Mouse (Mus musculus): ENCODE measurements around the gene Hmgn3.
"Not testable (repeated sequence)": the region's sequence is repeated elsewhere in the genome, so short reads cannot be mapped to it uniquely, and the experiment has no call there.

Hmgn3 gene

DNA sequence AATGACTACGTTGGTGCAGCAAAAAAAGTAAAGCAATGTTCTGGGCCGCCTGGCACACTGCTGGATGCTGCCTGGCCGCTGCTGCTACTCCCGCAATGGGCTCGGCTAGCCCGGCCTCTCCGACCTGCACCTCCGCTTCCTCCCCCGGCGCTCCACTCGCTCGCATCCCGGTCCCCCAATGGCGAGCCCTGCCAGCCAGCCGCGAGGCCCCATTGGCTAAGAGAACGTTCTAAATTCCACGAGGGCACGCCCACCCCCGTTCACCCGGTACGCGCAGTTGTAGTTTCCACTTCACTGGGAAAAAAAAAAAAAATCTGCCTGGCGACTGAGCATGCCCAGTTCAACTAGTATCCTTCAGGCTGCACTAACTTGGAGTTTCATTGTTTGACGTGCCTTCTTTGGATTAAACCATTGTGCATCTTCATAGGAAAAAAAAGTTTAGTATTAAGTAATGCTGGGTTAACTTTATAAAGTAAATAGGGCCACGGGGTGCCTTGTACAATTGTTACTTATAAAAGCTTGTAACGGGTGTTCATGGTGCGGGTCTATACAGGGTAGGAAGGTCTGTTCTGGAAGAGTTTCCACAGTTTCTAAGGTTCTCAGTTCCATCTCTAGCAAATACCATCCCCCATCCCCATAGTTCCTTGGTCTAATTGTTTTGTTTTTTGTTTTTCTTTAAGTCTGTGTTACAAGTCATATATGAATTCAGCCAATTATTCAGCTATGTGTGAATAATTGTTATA is at the start of gene Hmgn3:
Gene Hmgn3, minus strand, starts transcription at position 240 of the 743 bp plus-strand sequence.
- DNase-seq (ENCODE audit: low read depth, low spot score): peak; percentile 90

DNA sequence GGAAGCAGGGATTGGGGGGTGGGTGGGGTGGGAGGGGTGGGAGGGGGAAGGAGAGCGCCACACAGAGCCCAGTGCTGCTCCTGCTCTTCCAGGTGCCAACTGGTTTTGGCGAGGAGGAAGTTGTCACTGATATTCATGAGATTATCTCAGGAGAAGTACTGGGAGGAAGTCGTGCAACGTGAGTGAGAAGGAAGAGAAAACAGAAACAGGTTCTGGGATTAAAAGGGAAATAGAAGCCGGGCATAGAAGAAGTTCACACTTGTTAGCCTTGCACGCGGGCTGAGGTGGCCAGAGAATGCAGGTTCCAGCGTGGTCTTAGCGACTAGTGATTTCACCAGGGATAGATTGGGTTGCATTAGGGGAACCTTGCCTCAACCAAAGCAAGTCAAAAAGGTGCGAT is 49.3 kb upstream of the Hmgn3 start:
- DNase-seq (ENCODE audit: low read depth, low spot score): no peak

GRCm38 (mm10) chr9:83195007-83195406 is 48.5 kb upstream of the Hmgn3 start:
- peak; percentile 44 for DNase-seq (ENCODE audit: low read depth, low spot score)

DNA sequence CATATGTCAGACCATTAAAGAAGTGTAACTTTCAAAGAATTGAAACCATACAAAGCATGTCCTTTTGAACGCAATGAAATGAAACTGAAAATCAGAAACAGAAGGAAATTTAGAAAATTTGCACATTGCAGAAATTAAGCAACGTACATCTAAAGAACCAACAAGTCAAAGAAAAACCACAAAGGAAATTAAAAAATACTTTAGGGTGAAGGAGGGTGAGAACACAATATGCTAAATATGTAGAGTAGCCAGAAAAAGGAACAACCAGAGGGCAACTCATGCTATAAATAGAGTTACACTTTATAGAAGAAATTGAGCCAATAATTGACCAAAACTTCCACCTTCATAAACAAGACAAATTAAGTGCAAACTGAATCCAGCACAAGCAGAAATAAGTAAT is 41.3 kb upstream of the Hmgn3 start:
- DNase-seq (ENCODE audit: low read depth, low spot score): no peak

DNA sequence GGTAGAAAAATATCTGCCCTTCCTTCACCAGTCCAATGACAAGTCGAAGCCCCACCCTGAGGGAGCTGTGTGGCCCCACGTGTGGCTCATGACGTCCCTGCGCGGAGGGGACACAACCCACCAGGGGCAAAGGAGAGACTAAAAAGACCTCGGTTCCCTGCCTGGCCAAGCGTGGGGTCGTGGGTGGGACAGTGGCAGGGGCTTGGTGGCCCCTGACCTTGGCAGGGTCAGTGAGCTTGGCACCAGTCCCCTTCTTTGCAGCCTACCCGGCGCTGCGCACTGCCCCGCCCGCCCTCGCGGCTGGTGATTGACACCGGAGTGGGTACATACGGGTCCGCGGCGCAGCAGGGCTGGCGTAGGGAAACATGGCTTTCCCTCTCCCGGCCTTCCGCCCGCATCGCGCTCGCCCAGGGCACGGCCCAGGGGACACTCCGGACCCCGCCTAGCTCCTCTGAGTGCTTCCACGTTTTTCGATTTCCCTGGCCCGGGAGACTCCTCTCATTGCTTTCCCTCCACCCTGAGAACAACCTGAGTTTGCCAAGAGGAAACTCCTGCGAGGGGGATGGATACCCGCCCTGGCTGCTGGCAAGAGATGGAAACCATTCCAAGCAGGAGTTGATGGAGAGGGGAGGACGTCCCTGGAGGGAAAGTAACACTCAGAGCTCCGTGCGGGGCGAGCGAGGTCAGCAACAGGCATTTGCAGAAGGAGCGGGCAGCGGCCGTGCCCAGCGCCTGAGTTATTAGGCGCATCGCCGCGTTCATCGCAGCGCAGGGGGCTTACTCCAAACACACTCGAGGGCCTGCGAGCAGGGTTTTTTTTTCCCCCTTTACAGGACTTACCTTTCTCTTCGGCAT is 667 bp downstream of the Hmgn3 start:
- peak; percentile 49 for DNase-seq (ENCODE audit: low read depth, low spot score)

- no peak for DNase-seq (ENCODE audit: low read depth, low spot score)
Observed at GRCm38 (mm10) chr9:83129831-83130230, 16.7 kb downstream of the Hmgn3 start.

DNA sequence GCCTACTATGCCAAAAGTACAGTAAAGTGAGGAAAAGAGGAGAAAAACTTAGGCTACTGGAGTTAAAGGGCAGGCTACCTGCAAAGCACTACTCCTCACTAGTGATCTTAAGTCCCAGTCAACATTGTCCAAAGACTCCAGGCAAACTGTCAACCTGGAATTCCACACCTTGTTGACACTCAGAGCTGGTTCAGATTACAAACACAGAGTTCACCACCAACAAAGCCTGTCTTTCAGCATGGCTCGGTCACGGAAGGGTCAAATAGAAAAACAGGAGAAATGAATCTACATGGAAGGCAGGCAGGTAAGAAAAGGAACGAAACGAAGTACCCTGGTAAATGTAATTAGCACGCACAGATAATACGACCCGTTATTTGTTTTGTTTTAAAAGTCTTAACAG is 18.6 kb downstream of the Hmgn3 start:
- peak; percentile 33 for DNase-seq (ENCODE audit: low read depth, low spot score)

DNA sequence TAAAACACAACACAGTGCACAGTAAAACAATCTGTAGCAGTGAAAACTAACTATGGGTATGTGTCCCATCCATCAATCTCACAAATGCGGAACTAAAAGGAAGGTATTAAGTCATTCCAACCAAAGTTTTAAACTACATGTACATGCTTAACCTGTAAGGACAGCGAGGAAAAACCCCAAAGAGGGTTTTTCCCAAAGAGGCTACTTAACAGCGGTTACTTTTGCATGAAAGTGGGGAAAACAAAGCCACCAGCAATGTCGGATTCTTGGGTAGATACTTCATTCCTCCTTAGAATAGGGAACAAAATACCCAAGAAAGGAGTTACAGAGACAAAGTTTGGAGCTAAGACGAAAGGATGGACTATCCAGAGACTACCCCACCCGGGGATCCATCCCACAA is 20.0 kb downstream of the Hmgn3 start:
- DNase-seq (ENCODE audit: low read depth, low spot score): not testable (repeated sequence)

- no peak for DNase-seq (ENCODE audit: low read depth, low spot score)
Observed at GRCm38 (mm10) chr9:83119211-83119610, 27.3 kb downstream of the Hmgn3 start.

DNA sequence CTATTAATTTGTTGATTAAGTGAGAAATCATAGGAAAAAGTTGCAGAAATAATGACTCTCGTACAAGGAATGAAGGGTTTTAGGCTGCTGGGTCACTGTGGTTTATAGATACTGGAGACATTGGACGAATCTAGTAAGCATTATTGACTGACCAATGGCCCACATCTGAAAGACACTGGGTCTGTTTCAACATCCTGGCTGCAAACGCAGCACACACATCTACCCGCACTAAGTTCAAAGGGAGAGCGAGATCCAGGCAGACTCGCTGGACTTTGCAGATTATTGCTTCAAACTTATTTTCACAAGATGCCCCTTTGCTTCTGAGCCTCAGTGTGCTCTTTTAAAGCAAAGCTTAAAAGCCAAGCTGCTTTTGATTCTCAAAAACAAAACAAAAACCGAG is 29.0 kb downstream of the Hmgn3 start:
- no peak for DNase-seq (ENCODE audit: low read depth, low spot score)

DNA sequence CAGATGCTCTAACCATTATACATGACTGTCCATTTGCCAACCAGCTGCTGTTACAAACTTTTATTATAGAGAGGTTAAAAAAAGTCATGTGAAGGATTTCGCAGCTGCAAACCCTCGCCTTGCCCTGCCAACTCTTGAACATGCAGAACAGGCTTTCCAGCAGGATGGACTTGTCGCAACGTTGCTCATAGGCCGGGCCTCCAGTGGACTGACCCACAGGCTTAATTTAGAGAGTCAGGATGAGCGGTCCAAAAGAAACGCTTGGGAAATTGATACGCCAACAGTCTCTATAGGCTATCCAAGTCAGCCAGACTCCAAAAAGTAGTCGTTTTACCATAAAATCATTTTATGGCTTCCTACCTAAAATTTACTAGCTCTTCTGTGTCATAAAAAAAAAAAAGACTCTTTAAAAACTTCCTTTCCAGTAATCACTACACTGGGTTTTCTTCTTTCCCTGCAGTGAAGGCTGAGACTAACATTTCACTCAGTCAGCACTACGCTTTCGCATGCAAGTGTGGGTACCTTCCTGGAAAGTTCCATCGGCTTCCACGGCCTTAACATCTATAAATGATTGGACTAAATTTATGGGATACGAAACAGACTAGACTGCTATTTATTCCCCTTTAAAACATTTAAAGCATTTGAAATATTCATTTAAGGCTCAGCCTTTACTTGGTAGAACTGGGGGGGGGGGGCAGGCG is 29.6 kb downstream of the Hmgn3 start:
- no peak for DNase-seq (ENCODE audit: low read depth, low spot score)

- no peak for DNase-seq (ENCODE audit: low read depth, low spot score)
Observed at GRCm38 (mm10) chr9:83115676-83116075, 30.8 kb downstream of the Hmgn3 start.

DNA sequence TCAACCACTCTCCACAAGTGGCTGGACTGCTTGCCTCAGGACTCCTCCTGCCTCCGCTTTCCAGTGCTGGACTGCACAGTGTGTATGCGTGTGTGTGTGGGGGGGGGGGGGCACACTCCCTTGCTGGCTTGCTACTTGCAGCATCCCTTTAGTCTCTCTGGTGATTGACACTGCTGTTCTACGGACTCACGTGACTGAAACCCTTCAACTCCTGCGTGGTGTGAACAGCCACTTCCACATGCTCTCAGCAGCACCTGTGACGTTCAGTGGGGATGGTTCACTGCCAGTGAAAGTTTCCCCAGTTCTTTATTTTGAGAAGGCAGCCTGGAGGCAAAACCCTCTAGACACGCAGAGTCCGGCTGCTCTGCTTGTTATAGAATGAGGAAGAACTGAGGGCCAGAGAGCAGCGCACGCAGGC is 32.7 kb downstream of the Hmgn3 start:
- DNase-seq (ENCODE audit: low read depth, low spot score): no peak

- DNase-seq (ENCODE audit: low read depth, low spot score): no peak
Observed at GRCm38 (mm10) chr9:83112305-83112768, 34.1 kb downstream of the Hmgn3 start.

DNA sequence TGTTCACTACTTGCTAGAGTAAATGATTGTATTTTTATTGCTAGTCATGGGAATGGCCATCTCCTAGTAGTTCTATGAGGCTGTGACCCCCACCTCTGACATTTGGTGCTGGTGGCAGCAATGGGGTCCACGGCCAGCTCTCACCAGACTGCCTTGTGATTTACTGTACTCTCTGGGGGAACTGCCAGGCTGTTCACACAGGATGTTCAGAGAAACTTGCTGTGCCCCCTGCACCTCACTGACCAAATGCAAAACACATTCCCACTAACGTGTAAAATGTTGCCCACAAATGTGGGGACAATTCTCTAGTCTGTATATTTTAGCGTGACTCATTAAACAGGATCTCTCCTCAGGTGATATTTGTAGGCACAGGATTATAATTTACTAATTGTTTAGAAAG is 34.7 kb downstream of the Hmgn3 start:
- DNase-seq (ENCODE audit: low read depth, low spot score): no peak

GRCm38 (mm10) chr9:83111117-83111686 is 35.3 kb downstream of the Hmgn3 start:
- no peak for DNase-seq (ENCODE audit: low read depth, low spot score)

- no peak for DNase-seq (ENCODE audit: low read depth, low spot score)
Observed at GRCm38 (mm10) chr9:83110406-83111116, 35.9 kb downstream of the Hmgn3 start.

- DNase-seq (ENCODE audit: low read depth, low spot score): no peak
Observed at GRCm38 (mm10) chr9:83109705-83110104, 36.8 kb downstream of the Hmgn3 start.

- DNase-seq (ENCODE audit: low read depth, low spot score): no peak
Observed at GRCm38 (mm10) chr9:83108821-83109220, 37.7 kb downstream of the Hmgn3 start.

GRCm38 (mm10) chr9:83103785-83104184 is 42.7 kb downstream of the Hmgn3 start:
- DNase-seq (ENCODE audit: low read depth, low spot score): no peak

GRCm38 (mm10) chr9:83101691-83102090 is 44.8 kb downstream of the Hmgn3 start:
- no peak for DNase-seq (ENCODE audit: low read depth, low spot score)

All from forelimb bud, embryonic 11.5 days (tissue).